Mouse (Mus musculus) stomach, postnatal 0 days (tissue): Measurements from ENCODE around the gene Ddc.

Experiments
- CTCF ChIP-seq: IDR thresholded peaks from 2 replicates; pipeline ENCODE4 v1.5.1; 2016; ENCODE audit warnings: antibody characterized with exemption, low read depth, mild to moderate bottlenecking, moderate library complexity
- EP300 ChIP-seq: optimal IDR thresholded peaks from 2 replicates; pipeline ENCODE3; 2016; ENCODE audit warnings: antibody characterized with exemption

GRCm38 (mm10) chr11:11808035-11808819 is 89.7 kb downstream of the Ddc start:
- no peak for TF ChIP-seq EP300
- TF ChIP-seq CTCF: no peak
